Mouse (Mus musculus) midbrain, embryonic 15.5 days (tissue): ENCODE data around the gene Atf5. TPM values are rescaled to one million over a fixed set of nuclear protein-coding genes. Genes with fewer than 3 reads are reported as not detected.
A peak's percentile ranks its signal among the peaks of the same experiment; 100 is the strongest.

ENCODE experiments used
- ATAC-seq: fragments of 200-750 bp; cut with Nextera tagmentation; replicated peaks from 2 replicates; pipeline ENCODE4 v1.8.0; 2017; ENCODE audit warnings: moderate TSS enrichment
- H3K27ac ChIP-seq: fragments of 300-500 bp; sonication (generic); 2 replicates; pipeline ENCODE4 v1.5.1; 2015; ENCODE audit warnings: mild to moderate bottlenecking, inconsistent platforms
- H3K27me3 ChIP-seq: fragments of 300-500 bp; sonication (generic); replicated peaks from 2 replicates; pipeline ENCODE4 v1.6.1; 2015; ENCODE audit warnings: inconsistent platforms
- H3K36me3 ChIP-seq: fragments of 300-500 bp; sonication (generic); replicated peaks from 2 replicates; pipeline ENCODE4 v1.6.1; 2015; ENCODE audit warnings: inconsistent platforms
- H3K4me1 ChIP-seq: fragments of 300-500 bp; sonication (generic); 2 replicates; pipeline ENCODE4 v1.6.1; 2015; ENCODE audit warnings: inconsistent platforms
- H3K4me2 ChIP-seq: fragments of 300-500 bp; sonication (generic); 2 replicates; pipeline ENCODE4 v1.6.1; 2015; ENCODE audit warnings: inconsistent platforms, mild to moderate bottlenecking, moderate library complexity
- H3K4me3 ChIP-seq: fragments of 300-500 bp; sonication (generic); 2 replicates; pipeline ENCODE4 v1.5.1; 2015; ENCODE audit warnings: mild to moderate bottlenecking, inconsistent platforms
- H3K9ac ChIP-seq: fragments of 300-500 bp; sonication (generic); 2 replicates; pipeline ENCODE4 v1.6.1; 2015; ENCODE audit warnings: mild to moderate bottlenecking, inconsistent platforms
- H3K9me3 ChIP-seq: fragments of 300-500 bp; sonication (generic); 2 replicates; pipeline ENCODE4 v1.6.1; 2016; ENCODE audit warnings: inconsistent platforms
- WGBS: fragments of 180-500 bp; shearing (Covaris S2); methylation state at CpG from one replicate; pipeline ENCODE4 v1.1.7; 2015; ENCODE audit warnings: mixed read lengths; 5-methylcytosine and 5-hydroxymethylcytosine counted together
- polyA plus RNA-seq: library from polyadenylated mRNA; unstranded; fragments of >200 nt; fragmentation: Nextera tagmentation; extraction: Ambion mirVana; gene quantifications from 2 replicates; pipeline ENCODE4 v1.2.1, GENCODE M21; 2015

Gene Atf5
- 2.8 and 3.9 TPM in 2 replicates for polyA plus RNA-seq

DNA sequence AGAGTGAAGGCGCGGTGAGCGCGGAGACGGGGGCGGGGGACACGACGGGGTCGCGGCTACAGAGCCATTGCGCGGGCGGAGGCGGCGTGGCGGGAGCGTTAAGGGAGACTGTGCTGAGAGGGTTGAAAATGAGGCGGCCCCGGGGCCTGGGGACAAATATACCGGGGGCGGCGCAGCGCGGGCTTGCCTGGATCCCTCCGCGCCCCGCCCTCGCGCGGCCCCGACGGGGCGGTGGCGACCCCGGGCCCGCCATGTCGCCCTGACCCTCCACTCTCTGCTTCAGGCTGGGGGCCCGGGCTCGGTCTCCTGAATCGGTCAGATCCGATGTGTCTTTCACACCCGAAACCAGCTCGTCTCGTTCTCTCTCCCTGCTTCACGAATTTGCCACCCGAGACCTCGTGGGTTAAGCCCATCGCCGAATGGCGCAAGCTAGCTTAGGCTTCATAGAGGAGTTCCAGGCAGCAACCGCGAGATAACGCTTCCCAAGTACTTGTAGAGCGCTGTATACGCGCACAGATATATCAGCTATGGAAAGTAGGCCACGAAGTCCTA, at the start of gene Atf5:
Gene Atf5 (minus strand): TSS at position 189 of the 552 bp plus-strand sequence.
- H3K4me2 ChIP-seq, result peak within 1 kb of the TSS; percentile 63
- H3K27ac ChIP-seq, result peak within 1 kb of the TSS; percentile 90
- no peaks in the 10 kb centered on the region for H3K36me3 ChIP-seq
- H3K9ac ChIP-seq, result peak within 1 kb of the TSS; percentile 71
- H3K4me3 ChIP-seq, result peak within 1 kb of the TSS; percentile 68
- no peaks in the 10 kb centered on the region for H3K27me3 ChIP-seq
- under 1% methylated on average over 55 of the region's 57 CpGs for WGBS
- no peaks in the 10 kb centered on the region for H3K9me3 ChIP-seq
- peaks cover 46% of the 10 kb centered on the region for H3K4me1 ChIP-seq
- no peak; the same call in 1 of the 2 replicates for ATAC-seq

DNA sequence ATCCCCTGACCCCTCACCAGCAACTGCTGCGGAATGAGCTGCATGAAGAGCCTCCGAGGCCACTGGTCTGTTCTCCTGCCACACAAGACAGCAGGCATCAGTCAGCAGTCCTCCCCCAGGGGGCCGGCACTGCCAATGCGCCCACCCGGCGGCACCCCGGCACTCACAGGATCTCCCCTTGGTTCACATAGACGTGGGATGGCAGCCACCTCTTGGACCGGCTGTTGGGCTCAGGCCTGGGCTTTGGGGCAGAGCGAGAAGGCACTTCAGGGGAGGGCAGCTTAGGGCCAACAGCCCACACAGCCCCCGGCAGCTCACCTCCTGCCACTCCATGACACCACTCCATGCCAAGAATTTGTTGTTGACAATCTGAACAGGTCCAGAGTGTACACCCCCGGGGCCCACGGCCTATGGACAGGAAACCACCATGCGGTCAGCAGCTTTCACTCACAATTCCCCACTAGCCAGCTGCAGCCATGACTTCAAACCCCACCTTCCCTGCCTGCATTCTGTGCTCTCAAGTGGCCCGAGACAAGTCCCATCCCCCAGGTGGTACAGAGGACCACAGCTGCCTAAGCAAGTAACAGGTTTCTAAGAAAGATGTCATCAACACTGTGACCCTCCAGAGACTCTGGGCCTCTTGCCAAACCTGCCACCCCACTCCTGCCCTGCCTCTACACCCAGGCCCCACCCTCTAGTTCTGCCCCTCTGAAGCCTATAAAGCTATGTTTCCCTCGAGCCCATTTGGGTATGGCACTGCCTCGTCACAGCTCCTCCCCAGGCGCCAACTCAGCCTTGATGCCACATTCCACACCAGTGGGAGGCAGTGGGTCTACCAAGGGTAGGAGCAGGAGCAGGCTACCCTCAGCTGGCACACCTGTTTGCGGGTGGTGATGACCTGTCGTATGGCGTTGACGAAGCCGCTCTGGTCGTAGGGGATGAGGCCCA, 48.4 kb upstream of the Atf5 start:
- H3K4me2 ChIP-seq, result no peak overlapping the region
- peaks cover 25% of the 10 kb centered on the region for H3K36me3 ChIP-seq
- 78% methylated on average over 24 of the region's 24 CpGs for WGBS
- H3K4me3 ChIP-seq, result no peak overlapping the region
- H3K9me3 ChIP-seq, result no peaks in the 10 kb centered on the region
- no peak overlapping the region for H3K27ac ChIP-seq
- no peaks in the 10 kb centered on the region for H3K27me3 ChIP-seq
- H3K4me1 ChIP-seq, result peaks cover 51% of the 10 kb centered on the region
- no peak for ATAC-seq
- no peak overlapping the region for H3K9ac ChIP-seq

DNA sequence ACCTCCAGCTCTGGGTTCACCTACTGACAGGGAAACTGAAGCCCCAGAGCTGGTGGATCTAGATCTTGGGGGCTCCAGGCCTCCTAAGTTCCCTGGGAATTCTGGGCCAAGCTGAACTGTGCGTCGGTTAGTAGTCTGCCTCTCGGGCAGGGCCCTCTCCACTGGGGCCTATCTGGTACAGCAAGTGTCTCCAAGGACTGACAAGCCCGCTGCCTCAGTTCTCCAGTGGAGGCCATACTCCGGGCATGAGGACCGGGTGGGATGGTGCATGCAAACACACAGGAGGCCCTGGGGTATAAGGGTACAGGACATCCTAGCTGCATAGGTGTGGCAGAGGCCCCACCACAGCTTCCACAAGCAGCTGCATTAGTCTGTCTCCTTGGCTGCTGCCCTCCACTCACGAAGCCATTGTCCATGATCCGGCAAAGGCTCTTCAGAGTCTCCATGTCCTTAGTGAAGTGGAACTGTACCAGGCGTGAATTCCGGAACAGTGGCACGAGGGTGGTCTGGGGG, 47.6 kb upstream of the Atf5 start:
- Histone ChIP-seq H3K36me3 (peaks cover 25% of the 10 kb centered on the region), H3K4me2 (no peak overlapping the region), H3K4me3 (no peak overlapping the region), H3K9ac (no peak overlapping the region), H3K27ac (no peak overlapping the region), H3K27me3 (no peaks in the 10 kb centered on the region), H3K4me1 (peaks cover 51% of the 10 kb centered on the region), H3K9me3 (no peaks in the 10 kb centered on the region)
- no peak for ATAC-seq
- WGBS, result 85% methylated on average over 11 of the region's 11 CpGs

DNA sequence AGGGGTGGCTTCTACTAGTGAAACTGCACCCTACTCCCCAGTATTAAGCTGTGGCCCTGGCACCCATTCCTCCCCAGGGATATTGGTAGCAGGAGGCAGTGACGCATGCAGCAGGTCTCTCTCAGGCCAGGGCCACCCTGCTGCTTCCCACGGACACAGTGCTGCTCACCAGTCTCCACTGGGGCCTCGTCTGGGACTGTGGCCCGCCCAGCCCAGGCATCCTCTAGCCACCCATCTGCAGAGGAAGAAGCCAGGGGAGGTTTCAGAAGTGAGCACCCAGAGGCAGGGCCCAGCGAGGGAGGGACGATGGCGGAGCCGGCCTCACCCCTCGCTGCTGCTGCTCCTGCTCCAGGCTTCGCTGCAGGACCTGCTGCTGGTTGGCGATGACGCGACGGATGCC, 46.8 kb upstream of the Atf5 start:
- no peak overlapping the region for H3K27ac ChIP-seq
- H3K9ac ChIP-seq, result no peak overlapping the region
- H3K4me3 ChIP-seq, result no peak overlapping the region
- no peak for ATAC-seq
- no peaks in the 10 kb centered on the region for H3K27me3 ChIP-seq
- H3K4me2 ChIP-seq, result no peak overlapping the region
- peaks cover 25% of the 10 kb centered on the region for H3K36me3 ChIP-seq
- 91% methylated on average over 14 of the region's 14 CpGs for WGBS
- no peaks in the 10 kb centered on the region for H3K9me3 ChIP-seq
- H3K4me1 ChIP-seq, result peaks cover 53% of the 10 kb centered on the region

DNA sequence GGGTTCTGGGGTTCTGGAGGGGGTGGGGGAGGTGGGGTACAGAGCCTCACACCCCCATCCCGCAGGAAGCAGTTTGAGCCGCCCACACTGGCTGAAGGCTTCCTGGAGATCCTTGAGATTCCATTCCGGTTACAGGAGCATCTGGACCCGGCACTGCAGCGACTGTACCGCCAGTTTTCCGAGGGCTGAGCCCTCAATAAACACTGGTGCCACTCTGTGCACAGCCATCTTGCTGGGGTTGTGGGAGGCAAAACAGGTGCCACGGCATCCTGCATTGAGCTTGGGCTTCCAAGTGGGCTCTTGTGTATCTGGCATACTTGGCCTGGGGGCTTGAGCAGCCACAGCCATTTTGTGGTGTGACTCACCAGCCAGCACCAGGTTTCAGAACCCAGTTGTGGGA, 46.0 kb upstream of the Atf5 start:
- H3K4me2 ChIP-seq, result no peak overlapping the region
- no peak overlapping the region for H3K4me3 ChIP-seq
- H3K4me1 ChIP-seq, result peaks cover 53% of the 10 kb centered on the region
- H3K27ac ChIP-seq, result no peak overlapping the region
- WGBS, result 88% methylated on average over 8 of the region's 8 CpGs
- peaks cover 25% of the 10 kb centered on the region for H3K36me3 ChIP-seq
- no peaks in the 10 kb centered on the region for H3K27me3 ChIP-seq
- H3K9ac ChIP-seq, result no peak overlapping the region
- ATAC-seq, result no peak
- H3K9me3 ChIP-seq, result no peaks in the 10 kb centered on the region

DNA sequence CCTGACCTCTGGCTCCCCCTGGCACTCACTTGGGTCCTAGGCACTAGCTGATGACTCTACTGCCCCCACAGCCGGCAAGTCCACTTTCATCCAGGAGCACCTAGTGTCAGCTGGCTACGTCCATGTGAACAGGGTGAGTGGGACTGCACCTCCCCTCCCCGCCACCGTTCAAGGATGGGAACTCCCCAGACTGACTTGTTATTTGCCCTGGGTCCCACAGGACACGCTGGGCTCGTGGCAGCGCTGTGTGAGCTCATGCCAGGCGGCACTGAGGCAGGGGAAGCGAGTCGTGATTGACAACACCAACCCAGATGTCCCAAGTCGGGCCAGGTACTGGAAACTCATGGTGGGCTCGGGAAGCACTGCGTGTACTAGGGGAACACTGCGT, 45.0 kb upstream of the Atf5 start:
- WGBS, result 76% methylated on average over 14 of the region's 14 CpGs
- Histone ChIP-seq H3K27ac (no peak overlapping the region), H3K4me2 (no peak overlapping the region), H3K4me3 (no peak overlapping the region), H3K36me3 (peaks cover 25% of the 10 kb centered on the region), H3K9me3 (no peaks in the 10 kb centered on the region), H3K27me3 (no peaks in the 10 kb centered on the region), H3K4me1 (peaks cover 46% of the 10 kb centered on the region), H3K9ac (no peak overlapping the region)
- no peak for ATAC-seq

DNA sequence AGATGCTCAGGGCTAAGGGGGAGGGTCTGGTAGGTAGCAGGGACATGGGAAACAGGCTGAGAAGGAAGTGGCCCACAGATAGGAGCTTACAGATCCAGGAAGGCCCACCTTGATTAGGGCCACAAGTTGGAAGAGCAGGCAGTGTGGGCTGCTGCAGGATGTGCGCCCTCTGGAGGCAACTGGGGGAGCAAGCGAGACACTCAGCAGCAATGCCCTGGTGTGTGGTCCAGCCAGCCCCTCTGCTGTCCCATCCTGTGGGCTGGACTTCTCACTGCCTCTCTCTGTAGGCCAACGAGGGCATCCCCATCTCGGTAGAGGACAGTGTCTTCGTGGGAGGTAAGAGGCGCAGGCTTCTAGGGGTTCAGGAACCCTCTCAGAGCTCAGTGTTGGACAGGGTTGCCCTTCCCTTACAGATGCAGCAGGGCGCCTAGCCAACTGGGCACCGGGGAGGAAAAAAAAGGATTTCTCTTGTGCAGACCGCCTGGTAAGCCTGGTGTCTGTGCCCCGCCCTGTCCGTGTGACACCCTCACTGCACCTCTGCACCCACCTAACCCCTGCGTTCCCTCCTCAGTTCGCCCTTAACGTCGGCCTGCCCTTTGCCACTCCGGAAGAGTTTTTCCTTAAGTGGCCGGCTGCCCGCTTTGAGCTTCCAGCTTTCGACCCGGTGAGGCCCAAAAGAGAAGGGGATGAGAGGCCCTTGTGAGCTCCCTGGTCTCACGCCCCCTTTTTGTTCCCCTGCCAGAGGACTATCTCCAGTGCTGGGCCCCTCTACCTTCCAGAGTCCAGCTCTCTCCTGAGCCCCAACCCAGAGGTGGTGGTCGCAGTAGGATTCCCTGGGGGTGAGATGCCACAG, 44.3 kb upstream of the Atf5 start:
- Histone ChIP-seq H3K9me3 (no peaks in the 10 kb centered on the region), H3K4me3 (no peak overlapping the region; the same call in 1 of the 2 replicates), H3K27ac (peak overlapping the region; percentile 27; the same call in 1 of the 2 replicates), H3K4me2 (no peak overlapping the region; the same call in 1 of the 2 replicates), H3K4me1 (peaks cover 42% of the 10 kb centered on the region), H3K27me3 (no peaks in the 10 kb centered on the region), H3K9ac (no peak overlapping the region), H3K36me3 (peaks cover 25% of the 10 kb centered on the region)
- 52% methylated on average over 22 of the region's 22 CpGs for WGBS
- ATAC-seq, result no peak

DNA sequence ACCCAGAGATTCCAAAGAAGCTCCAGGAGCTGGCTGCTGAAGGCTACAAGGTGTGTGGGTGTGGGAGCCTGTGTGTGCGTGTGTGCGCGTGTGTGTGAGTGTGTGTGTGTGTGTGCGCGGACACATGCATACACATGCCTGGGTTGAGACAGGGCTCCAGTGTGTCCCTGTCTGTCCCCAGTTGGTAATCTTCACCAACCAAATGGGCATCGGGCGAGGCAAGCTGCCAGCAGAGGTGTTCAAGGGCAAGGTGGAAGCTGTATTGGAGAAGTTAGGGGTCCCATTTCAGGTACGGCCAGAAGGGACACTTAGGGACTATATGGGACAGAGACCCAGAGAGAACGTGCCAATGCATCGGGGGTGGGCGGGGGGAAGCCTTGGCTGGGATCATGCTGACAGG, 43.4 kb upstream of the Atf5 start:
- WGBS, result 93% methylated on average over 11 of the region's 11 CpGs
- no peak for ATAC-seq
- H3K4me1 ChIP-seq, result peaks cover 42% of the 10 kb centered on the region
- no peak overlapping the region for H3K4me3 ChIP-seq
- no peaks in the 10 kb centered on the region for H3K9me3 ChIP-seq
- no peak overlapping the region for H3K4me2 ChIP-seq
- no peaks in the 10 kb centered on the region for H3K27me3 ChIP-seq
- no peak overlapping the region for H3K27ac ChIP-seq
- H3K36me3 ChIP-seq, result peaks cover 25% of the 10 kb centered on the region
- no peak overlapping the region for H3K9ac ChIP-seq

DNA sequence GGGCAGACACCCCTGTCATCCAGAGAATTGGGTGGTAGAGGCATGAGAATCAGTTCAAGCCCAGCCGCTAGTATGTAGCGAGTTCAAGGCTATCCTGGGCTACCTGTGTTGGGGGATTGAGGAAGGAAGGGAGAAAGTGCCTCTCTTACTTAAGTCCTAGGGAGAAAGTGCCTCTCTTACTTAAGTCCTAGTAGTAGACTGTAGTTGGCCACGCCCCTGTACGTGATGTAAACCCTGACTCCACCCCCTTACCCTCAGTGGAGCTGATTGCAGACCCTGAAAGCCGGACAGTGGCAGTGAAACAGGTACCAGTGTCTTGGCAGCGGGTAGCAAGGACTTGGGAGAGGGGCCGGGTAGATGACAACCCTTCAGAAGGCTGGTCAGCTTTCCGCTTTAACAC, 41.4 kb upstream of the Atf5 start:
- Histone ChIP-seq H3K9ac (peak overlapping the region; percentile 96; the same call in 1 of the 2 replicates), H3K27me3 (no peaks in the 10 kb centered on the region), H3K27ac (peak overlapping the region; percentile 93; the same call in 1 of the 2 replicates), H3K4me1 (peaks cover 57% of the 10 kb centered on the region), H3K4me2 (peak overlapping the region; percentile 94), H3K4me3 (peak overlapping the region; percentile 75), H3K36me3 (peaks cover 12% of the 10 kb centered on the region), H3K9me3 (no peaks in the 10 kb centered on the region)
- WGBS, result 27% methylated on average over 8 of the region's 8 CpGs
- ATAC-seq, result no peak

DNA sequence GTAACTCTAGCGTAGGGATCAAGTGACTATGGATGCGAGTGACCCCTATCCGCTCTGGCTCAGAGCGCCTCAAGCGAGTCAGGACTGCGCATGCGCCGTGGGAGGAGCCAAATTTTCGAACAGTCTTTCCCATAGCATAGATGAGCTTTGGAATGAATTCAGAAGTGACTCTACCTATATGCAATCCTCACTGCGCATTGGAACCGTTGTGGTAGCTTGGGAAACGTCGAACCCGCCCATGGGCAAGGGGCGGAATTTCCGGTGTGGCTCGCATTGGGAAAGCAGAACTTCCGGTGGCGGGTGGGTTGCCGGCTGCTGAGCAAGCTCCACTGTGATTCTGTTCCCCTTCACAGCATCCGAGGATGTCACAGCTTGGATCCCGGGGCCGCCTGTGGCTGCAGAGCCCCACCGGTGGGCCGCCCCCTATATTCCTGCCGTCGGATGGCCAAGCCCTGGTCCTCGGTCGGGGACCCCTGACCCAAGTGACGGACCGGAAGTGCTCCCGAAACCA, 40.6 kb upstream of the Atf5 start, which contains the start of gene Pnkp:
Gene Pnkp (plus strand): TSS at position 98 of the 511 bp plus-strand sequence.
- peak within 1 kb of the TSS; percentile 96 for H3K9ac ChIP-seq
- H3K27me3 ChIP-seq, result no peaks in the 10 kb centered on the region
- WGBS, result under 1% methylated on average over 32 of the region's 32 CpGs
- H3K27ac ChIP-seq, result peak within 1 kb of the TSS; percentile 93
- peak; percentile 70 for ATAC-seq
- peaks cover 9% of the 10 kb centered on the region for H3K36me3 ChIP-seq
- peaks cover 57% of the 10 kb centered on the region for H3K4me1 ChIP-seq
- peak within 1 kb of the TSS; percentile 75 for H3K4me3 ChIP-seq
- peak within 1 kb of the TSS; percentile 94 for H3K4me2 ChIP-seq
- H3K9me3 ChIP-seq, result no peaks in the 10 kb centered on the region

DNA sequence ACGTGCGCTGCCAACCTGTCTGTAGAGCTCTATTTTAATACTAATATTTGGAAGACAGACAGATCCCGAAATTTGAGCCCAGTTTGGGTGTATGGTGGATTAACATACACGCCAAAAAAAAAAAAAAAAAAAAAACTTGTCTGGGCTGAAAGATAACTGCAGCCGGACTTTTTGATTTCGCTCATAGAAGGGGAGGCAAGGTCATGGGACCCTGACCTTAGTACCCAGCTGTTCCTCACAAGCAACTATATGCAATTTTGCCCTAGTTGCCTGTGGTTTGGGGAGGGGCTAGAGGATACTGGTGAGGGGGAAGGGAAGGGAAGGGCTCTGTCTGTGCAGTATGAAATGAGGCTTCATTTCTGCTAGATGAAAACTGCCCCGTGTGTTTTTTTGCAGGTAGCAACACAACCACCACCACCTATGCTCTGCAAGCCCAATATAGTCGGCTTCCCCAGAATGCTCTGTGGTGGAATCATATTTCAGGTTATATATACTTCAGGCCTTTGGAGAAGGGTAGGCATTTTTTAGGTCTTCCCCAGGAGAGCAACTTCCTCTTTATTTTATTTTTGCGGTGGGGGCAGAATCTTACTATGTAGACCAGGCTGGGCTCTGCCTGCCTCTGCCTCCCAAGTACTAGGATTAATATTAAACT, 39.9 kb upstream of the Atf5 start:
- no peak for ATAC-seq
- peaks cover 59% of the 10 kb centered on the region for H3K4me1 ChIP-seq
- peak overlapping the region; percentile 93 for H3K27ac ChIP-seq
- no peaks in the 10 kb centered on the region for H3K27me3 ChIP-seq
- no peak overlapping the region for H3K9ac ChIP-seq
- H3K4me3 ChIP-seq, result peak overlapping the region; percentile 75
- 68% methylated on average over 9 of the region's 9 CpGs for WGBS
- peaks cover 8% of the 10 kb centered on the region; the same call in 1 of the 2 replicates for H3K36me3 ChIP-seq
- H3K4me2 ChIP-seq, result peak overlapping the region; percentile 94
- no peaks in the 10 kb centered on the region for H3K9me3 ChIP-seq
